Mouse (Mus musculus) monocyte, adult 2 months (primary cell): ENCODE data around the gene D430041D05Rik.

Experiments used
- DNase-seq, 2 experiments: peaks; one replicate each; pipeline ENCODE4 v3.0.0; 2022; ENCODE audit warnings: low spot score in 2 of 2, low read depth in 1 of 2

Gene D430041D05Rik

DNA sequence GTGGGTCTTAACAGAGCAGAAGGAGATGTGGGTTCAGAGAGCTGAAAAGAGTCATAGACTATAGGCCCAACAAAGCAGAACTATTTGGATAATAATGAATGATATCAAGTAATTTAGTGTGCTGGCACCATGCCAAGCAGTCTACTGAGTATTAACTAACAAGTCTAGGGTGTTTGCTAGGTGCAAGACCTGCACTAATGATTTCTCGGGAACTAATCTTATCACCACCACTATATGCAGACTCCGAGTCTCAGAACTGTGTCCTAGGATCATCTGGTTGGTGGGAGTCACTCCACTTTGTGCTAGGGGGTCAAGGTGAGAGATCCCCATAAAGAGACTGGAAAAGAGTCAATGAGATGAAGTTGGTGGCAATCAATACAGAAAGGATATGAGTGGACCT, 245.2 kb downstream of the D430041D05Rik start:
- no peak for DNase-seq

DNA sequence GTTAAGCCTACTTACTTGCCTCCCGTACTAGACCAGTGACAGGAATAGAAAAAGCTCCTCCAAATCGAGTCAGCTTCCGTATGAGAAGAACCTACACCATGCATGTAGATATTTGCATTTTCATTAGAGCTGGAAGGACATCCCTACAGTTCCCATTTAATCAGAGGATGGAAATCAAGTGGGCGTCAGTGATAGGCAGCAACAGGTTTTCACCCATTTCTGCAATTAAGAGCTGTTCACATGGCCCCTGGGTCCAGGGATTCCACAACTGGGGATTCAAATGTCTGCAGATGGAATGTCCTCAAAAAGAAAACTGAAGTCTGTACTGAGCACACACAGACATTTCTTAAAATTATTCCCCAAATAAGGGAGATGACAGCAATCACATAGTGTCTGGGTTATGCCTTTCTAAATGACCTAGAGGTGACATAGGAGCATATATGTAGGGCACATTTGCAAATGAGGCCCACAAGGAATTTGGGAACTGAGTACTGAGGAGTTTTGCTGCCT, 246.8 kb downstream of the D430041D05Rik start:
- DNase-seq = no peak

DNA sequence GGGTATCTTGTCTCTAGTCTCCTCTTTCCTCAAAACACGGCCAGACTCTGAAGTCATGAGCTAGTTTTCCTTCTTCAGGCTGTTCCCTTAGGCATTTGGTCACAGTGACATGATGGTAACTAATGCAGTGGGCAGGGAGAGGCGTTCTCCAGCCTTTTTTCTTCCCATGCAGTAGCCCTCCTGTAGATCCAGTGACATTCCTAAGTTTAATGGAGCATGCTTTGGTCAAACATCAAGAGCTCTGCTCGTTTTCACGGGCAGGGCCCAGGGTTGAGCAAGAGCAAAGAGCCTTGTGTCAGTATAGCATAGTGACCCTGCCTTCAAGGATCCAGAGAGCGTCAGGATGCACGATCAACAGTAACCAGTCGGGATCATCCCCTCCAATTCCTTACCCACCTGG, 247.4 kb downstream of the D430041D05Rik start:
- DNase-seq = no peak

DNA sequence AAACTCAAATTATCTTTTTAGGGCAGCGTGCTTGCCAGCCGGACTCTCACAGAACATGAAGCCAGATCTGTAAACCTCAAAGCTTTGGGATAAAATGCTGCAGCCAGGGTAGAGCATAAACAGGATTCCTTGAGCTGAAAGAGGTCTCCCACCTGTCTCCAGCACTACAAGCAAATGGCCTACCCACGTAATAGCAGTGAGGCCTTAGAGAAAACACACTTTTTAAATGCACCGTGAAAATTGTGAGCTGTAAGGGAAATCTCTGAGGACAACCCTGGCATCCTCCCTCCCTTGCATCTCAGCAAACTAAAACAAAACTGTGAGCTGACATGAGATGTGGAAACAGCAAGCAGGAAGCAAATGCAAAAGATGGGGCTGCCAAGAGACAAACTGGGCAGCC, 253.0 kb downstream of the D430041D05Rik start:
- DNase-seq = no peak

DNA sequence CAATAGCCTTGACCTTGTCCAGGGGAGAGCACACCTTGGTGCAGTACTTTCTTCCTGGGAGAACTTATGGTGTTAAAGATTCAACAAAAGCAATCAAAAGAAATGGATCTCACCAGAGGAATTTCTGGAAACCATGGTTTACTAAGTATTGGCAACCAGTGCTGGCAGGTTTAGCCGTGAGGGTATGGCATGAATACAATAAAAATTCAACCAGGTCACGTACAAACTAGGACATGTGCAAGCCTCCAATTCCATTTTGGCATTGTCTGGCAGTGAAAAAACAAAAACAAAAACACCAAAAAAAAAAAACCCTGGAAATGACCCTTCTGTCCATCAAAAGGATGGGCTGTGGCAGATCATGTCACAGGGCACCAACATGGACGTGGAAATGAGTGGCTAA, 256.9 kb downstream of the D430041D05Rik start:
- no peak for DNase-seq

DNA sequence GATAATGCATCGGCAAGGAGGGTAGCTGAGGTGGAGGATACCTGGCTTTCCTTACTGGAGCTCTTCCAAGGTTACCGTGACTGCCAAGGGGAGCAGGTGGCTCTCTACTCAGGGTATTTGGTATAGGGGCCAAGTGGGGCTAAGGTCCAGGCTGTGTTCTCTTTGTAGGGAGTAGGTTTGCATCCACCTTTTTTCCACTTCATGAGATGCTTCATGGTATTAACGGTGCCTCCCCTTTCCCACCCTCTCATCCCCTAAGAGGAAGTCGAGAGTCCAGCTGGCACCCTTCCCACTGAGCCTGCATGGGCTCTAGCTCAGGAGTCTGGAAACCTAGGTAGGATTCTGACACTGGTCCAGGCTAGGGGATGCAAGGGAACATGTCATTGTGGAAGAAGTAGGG, 257.5 kb downstream of the D430041D05Rik start:
- DNase-seq = no peak

DNA sequence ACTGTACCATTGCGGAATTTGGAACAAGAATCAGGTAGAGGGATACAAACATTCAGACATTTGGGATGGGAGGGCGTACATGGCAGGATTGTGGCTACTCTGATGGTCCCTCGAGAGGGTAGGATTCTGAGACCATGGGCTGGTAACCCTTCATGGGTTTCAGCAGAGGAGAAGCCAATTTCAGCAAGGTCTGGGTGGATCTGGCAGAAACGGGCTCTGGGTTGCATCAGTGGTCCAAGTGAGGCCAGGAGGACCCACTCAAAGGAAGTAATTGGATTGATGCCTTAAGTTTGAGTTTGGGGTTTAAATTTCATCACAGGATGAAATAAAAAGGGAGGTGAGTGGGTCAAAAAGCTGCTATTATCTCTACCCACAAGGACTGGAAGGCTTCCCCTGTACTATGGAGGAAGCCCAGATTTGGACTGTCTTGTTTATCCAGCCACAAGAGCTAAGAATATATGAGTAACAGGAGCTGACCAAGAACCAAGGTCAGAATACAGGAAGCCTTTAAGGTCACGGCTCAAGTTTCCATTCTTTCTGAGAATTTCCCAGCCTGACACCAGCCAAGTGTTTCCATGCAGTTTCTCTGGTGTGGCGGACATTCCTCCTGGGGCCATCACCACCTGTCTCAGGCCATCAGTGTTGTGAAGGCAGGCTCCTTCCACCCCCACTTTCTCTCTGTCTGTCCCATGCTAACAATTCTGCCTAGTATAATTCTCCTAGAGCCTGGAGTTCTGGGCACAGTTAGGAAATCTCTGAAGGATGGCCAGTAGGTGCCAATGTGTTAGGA, 260.0 kb downstream of the D430041D05Rik start:
- no peak for DNase-seq

DNA sequence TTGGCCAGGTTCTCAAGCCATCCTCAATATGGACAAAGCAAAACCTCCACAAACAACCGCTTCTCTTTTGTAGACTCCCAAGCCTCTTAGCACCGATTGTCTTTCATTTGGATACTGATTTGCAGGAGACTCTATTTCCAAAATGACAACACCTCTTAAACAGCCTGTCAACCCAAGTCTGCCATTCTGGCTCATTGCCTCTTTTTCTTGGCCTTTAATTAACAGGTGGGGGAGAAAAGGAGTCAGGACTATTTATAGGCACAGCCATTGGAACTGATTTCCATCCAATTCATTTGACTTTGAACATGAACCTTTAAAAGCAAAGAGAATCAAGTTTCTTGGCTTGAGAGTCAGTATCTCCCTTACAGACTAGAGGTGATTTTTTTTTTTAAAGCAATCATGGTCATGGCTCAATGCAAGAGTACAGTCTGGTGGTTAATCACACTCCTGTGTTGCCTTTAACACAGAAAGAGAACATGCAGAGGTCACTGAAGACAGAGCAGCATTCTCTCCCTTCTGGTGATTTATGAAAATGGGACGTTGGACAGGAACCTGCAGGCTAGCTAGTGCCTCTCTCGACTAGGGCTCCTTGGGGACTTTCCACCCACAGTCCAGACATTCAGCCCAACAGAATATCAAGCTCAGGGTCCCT, 262.8 kb downstream of the D430041D05Rik start:
- no peak for DNase-seq

DNA sequence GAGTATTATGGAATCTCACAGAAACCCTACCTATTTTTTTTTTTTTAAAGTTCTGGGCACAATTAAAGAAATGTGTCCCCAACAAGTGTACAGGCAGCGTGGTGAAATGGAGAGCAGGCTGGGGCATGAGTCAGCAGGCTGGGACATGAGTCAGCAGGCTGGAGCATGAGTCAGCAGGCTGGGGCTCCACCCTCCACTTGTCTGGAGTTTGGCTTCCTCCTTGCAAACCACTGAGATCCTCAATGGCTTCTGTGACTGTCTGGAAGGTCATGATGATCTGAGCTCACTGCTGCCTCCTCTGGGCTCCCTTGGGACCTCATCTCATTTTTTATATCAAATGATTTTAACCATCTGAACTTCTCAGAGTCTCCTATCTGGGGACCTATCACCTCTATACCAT, 264.8 kb downstream of the D430041D05Rik start:
- no peak for DNase-seq

DNA sequence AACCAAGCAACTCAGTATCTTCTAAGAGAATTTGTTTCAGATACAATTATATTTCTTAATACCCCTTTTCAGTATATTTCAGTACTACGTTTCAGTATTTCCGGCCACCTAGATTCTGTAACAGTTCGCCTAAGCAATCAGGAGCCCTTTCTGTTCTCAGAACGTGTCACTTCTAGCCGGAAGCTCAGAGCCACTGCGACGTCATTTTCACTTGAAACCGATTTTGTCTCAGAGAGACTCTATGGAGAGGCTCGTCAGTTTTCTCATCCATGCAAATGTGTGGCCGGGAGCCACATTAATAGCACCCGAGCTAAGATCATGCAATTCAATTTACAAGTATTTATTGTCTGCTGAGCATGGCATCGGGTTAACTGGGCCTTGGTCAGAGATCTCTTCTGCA, 266.8 kb downstream of the D430041D05Rik start:
- DNase-seq = no peak

DNA sequence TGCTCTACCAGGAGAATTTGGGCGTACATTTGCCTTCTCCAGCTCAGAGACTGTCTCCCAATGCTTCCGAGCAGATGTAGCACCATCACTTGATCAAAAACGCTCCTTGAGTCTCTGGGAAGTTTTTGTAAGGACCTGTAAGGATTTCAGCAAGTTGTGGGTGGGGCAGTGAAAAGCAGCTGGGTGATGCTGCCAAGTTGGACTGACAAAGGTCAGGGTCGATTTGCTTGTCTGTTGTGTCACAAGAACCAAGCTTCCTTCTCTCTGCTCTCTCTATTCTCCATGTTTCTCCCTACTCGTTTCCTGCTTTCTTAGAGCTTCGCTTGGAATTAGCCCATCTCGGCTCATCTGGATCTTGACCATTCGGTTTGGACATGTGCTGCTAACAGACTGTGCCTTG, 268.7 kb downstream of the D430041D05Rik start:
- DNase-seq = no peak

DNA sequence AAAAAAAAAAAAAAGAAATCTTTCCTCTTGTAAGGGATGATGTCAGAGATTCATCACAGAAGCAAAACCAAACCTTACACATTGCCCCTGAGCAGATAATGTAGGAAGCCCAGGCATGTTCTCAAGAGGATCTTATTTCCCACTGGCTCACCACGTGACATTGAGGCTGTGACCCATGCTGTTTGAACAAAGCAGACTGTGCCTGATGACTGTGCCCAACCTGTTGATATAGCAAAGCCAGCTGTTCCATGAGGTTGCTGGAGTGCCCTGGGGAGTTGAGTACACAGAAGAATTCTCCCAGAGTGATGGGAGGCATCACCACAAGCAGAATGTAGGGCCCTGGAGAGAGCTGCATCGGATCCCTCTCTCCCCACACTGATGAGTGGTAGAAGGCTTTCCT, 274.9 kb downstream of the D430041D05Rik start:
- DNase-seq = no peak

DNA sequence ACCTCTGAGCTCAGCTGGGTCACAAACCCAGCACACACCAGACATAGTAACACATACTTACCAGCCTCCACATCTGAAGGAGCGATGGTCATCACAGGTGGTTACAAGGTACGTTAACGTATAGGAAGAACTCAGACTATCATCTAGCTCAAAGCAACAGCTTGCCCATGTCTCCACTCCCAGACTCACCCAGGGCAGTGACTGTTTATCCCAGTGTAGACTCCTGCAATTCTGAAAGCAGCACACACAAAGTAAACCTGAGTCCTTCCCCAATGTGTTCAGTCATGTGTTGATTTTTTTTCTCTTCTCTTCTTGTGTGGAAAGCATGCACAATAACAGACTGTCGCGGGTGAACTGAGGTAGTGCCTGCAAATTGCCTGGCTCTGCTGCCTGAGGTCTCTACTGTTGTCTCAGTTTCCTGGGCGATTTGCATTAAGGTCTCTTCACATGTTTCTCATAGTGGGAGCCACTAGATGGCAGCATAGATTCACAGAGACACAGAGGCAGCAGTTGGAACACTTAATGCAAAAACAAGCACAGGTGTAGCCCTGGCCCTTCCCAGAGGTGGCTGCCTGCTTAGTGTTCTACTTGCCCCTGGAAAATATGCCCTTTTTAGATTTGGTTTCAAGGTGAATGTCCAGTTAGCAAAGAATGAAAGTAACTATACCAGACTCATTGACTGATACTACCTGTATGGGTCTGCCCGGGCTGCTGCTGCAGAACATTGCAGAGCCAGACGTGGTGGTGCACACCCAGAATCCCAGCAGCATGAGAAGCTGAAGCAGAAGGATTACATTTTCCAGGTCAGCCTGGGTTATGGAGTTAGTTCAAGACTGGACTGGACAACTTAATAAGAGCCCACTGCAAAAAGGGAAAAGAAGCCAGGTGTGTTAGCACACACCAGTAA, 276.4 kb downstream of the D430041D05Rik start:
- DNase-seq = no peak

DNA sequence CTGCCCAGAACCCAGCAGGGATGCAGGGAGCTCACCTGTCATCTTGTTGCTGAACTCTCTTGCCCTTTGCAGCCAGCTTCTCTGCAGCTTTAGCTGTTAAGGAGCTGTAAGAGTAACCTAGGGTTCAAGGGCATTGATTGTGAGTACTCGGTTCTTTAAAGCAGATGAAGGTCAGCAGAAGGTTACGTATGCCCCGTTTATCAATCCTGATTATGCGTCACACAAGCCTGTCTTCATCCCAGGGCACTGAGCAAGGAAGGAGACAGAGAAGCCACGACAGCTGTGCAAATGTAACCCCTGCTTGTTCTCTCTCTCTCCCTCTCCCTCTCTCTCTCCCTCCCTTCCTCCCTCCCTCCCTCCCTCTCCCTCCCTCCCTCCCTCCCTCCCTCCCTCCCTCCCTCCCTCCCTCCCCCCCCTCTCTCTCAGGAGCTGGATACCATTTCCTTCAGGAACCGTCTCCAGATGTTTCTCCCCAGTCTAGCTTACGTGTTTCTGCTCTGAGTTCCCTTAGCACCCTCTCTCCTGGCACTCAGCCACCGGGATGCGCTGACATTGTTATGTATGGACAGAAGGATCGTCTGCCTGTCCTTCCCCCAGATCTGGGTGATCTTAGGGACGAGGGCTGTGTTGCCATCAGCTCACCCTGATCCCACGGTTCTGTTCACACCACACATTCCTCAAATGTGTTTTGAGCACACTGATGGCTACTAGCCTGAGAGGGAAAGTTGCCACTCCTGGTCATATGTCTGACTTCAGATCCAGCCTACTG, 277.6 kb downstream of the D430041D05Rik start:
- DNase-seq = no peak

DNA sequence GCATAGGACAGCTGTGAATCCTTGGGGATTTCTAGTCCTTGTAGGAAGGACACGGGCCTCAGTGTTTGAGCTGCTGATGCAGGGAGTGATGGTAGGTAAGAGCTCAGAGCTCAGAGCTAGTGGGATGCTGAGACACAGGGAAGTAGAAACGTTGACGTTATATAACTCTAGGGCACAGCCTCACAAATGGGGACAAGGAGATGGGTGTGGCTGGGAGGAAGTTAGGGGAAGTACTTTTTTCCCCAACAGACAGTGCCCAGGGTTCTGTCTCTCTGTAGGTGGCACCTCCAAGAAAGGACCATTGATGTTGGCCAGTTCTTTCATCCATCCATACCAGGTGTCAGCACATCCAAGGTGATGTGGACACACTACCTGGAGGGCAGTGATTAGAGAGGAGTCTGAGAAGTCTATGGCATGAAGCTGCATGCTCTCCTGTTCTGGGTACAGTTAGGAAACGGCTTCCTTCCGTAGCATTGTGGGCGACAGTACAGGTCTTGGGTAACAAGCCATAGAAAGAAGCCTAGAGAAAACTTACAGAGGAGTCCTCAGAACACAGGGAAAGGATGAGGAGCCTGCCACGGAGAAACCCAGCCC, 278.4 kb downstream of the D430041D05Rik start:
- no peak for DNase-seq

DNA sequence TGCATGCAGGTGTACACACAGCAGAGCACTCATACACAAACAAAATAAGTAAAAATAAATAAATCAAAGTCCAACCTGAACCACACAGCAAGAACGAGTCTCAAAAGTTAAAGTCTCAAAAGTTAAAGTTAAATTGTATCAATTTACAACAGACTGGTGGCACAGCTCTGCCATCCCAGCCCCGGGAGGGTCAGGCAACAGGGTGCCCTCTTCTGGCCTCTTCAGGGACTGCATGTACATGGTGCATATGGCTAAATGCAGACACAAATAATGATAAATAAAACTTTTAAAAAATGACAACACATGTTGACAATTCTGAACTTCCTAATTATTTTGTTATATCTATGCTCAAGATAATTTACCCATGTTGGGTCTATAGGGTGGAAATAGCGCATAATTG, 279.8 kb downstream of the D430041D05Rik start:
- DNase-seq = no peak

DNA sequence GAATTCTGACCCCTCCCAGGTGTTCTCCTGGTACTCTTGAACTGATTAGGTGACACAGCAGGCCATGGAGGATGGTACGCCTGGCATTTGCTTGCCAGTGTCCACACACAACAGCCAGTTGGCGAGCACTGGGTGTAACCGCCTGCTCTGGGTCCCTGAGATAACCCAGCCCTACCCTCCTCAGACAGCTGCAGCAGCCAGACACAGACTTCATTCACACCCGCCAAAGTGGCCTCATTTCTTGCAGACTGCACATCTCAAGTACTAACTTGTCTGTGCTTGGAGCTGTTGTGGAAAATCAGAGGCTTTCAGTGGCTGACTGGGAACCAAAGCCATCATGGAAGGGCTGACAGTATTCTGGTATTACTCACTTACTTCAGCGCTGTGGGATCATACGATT, 280.6 kb downstream of the D430041D05Rik start:
- DNase-seq = no peak

DNA sequence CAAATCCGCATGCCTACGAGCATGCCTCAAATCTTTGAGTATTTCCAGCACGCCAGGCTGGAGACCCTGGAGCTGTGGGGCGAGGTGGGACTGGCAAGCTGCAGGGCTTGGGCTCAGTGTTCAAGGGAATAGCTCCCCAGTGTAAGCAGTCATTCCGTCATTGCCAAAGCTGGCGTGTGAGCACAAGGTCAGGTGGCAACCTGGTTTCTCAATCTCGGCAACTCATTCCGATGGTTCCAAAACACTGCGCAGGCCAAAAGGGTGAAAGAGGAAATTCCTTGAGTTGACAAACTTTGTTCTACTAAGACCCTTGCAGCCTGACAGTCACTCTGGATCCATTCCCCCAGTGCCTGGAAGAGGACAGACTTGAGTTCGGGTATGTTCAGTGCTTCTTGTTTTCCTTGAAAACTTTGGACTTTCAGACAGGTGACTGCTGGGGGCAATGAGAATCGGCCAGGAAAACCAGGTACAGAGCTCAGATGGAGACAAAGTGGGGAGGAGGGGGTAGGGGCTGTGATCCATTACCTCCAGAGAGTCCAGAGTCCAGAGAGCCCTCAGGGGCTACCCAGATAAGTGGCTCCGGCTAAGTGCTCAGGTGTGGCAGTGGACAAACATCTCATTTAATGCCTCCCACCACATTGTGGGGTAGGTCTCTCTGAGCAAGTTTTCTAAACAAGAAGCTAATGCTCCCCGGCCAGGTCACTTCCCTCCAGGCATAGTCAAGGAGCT, 281.8 kb downstream of the D430041D05Rik start:
- no peak for DNase-seq

DNA sequence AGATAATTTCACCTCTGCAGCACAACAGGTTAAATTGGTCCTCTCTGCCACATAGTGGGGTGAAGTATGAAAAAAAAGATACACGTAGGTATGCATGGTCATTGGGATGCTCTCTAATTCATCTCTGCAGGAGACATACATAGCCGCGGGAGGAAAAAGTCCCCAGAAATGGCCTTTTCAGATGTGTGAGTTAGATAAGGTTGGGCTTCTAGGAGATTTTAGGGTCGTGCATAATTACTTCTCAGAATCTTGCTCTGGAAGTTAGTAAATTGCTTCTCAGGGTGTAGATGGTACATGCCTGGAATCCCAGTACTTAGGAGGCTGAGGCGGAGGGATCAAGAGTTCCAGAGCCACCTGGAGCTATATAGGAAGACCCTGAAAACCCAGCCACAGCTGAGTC, 286.7 kb downstream of the D430041D05Rik start:
- DNase-seq = no peak

DNA sequence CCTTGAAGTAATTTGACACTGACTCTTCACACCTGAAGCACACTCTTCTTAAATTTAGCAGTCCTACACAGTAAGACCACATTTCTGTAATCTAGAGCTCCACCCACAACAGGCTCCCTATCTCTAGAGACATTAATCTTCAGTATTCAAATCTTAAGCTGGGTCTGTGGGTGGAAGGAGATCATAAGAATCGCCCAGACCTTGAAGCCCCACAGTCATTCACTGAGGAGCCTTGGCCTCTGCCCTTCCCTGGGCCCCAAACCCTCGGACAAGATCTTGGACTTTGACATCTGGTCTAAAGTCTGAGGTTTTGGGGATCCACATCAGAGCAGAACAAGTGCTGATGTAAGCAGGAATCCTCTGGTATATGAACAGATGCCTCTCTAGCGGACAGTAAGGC, 287.3 kb downstream of the D430041D05Rik start:
- no peak for DNase-seq
